ENCODE assay signal across 8 mouse cellular contexts in the genomic region with DNA sequence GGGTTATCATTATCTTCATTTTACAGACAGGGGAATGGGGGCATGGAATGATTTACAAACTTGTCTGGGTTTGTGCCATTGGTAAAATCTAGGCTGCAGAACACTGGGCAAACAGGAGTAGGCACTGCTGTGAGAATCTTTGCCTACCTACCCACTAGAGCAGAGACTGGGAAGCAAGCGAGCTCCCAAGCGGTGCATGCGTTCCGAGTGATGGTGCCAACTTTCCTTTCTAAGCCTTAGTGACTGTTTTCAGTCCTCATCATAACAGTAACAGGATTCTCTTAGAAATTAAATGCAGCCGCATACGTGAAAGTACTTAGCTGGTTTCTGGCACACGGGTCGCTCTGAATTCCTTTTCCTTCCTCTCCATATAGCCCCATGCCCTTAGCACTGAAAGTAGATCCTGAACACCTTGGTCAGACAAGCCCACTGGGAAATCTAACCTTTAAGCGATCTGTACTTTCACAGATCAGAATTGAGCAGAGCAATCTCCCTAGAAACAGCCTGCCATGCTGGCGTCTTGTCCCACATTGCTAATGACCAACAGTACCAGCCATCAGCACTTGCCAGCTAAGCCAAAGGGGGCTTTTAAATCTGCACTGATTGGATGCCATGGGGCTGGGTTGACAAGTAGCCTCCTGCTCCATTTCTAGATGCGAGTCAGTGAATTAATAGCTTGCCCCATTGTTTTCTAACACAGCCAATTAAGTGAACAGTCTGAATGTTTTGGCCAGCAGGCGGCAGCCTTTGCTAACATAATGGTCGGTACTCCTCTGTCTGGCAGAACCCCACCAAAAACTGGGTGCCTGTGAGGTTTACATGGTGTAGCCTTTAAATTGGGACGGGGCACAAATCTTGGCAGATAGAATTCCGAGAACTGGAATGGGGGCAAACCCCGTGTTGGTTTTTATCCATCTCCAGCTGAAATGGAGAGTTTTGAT. TPM values are rescaled to one million over a fixed set of nuclear protein-coding genes. Genes with fewer than 3 reads are reported as not detected.
DNase-seq lines count a peak whose midpoint lies in the region; ATAC-seq lines count a peak whose summit lies in the region.

No protein-coding gene starts in this region.

- no peaks in the 10 kb centered on the region for H3K9me3 ChIP-seq in embryonic facial prominence, embryonic 15.5 days (replicated peaks)
- no peaks in the 10 kb centered on the region for H3K9me3 ChIP-seq in heart, embryonic 12.5 days (replicated peaks)
- no peaks in the 10 kb centered on the region for H3K9me3 ChIP-seq in kidney, embryonic 15.5 days (replicated peaks)
- H3K9me3 ChIP-seq in limb, embryonic 15.5 days, result no peaks in the 10 kb centered on the region
- H3K9me3 ChIP-seq in stomach, embryonic 14.5 days (ENCODE audit: control insufficient read depth, low read depth, low read length), result no peaks in the 10 kb centered on the region

- H3K4me2 ChIP-seq in embryonic facial prominence, embryonic 15.5 days (replicated peaks), result peak overlapping the region; percentile 43
- H3K4me2 ChIP-seq in heart, embryonic 12.5 days, result 0 out of 2 replicates have a peak overlapping the region, but pooled peaks have one; percentile 17
- peak overlapping the region; percentile 40 for H3K4me2 ChIP-seq in kidney, embryonic 15.5 days
- H3K4me2 ChIP-seq in limb, embryonic 15.5 days, result peak overlapping the region; percentile 42
- 0 out of 2 replicates have a peak overlapping the region, but pooled peaks have one; percentile 3 for H3K4me2 ChIP-seq in stomach, embryonic 14.5 days (replicated peaks; ENCODE audit: low read depth, low read length)

- peaks cover 23% of the 10 kb centered on the region for H3K4me1 ChIP-seq in embryonic facial prominence, embryonic 15.5 days
- 0 out of 2 replicates have a peak, but pooled peaks cover 4% of the 10 kb centered on the region for H3K4me1 ChIP-seq in heart, embryonic 12.5 days (replicated peaks)
- peaks cover 15% of the 10 kb centered on the region for H3K4me1 ChIP-seq in kidney, embryonic 15.5 days
- H3K4me1 ChIP-seq in limb, embryonic 15.5 days, result peaks cover 20% of the 10 kb centered on the region
- peaks cover 5% of the 10 kb centered on the region; the same call in 1 of the 2 replicates for H3K4me1 ChIP-seq in stomach, embryonic 14.5 days (ENCODE audit: control insufficient read depth, insufficient read depth, low read length)

- H3K4me3 ChIP-seq in embryonic facial prominence, embryonic 15.5 days (replicated peaks), result peak overlapping the region; percentile 27
- H3K4me3 ChIP-seq in heart, embryonic 12.5 days, result no peak overlapping the region
- H3K4me3 ChIP-seq in kidney, embryonic 15.5 days (replicated peaks), result no peak overlapping the region
- peak overlapping the region; percentile 23 for H3K4me3 ChIP-seq in limb, embryonic 15.5 days
- no peak overlapping the region for H3K4me3 ChIP-seq in stomach, embryonic 14.5 days (ENCODE audit: low read depth, low read length)

- H3K36me3 ChIP-seq in embryonic facial prominence, embryonic 15.5 days, result no peaks in the 10 kb centered on the region
- H3K36me3 ChIP-seq in heart, embryonic 12.5 days, result no peaks in the 10 kb centered on the region
- H3K36me3 ChIP-seq in kidney, embryonic 15.5 days, result no peaks in the 10 kb centered on the region
- no peaks in the 10 kb centered on the region for H3K36me3 ChIP-seq in limb, embryonic 15.5 days
- H3K36me3 ChIP-seq in stomach, embryonic 14.5 days (ENCODE audit: control insufficient read depth, insufficient read depth, low read length), result no peaks in the 10 kb centered on the region

- 0 out of 2 replicates have a peak overlapping the region, but pooled peaks have one; percentile 12 for H3K9ac ChIP-seq in embryonic facial prominence, embryonic 15.5 days
- H3K9ac ChIP-seq in heart, embryonic 12.5 days, result no peak overlapping the region
- H3K9ac ChIP-seq in kidney, embryonic 15.5 days, result no peak overlapping the region; the same call in 1 of the 2 replicates
- H3K9ac ChIP-seq in limb, embryonic 15.5 days, result no peak overlapping the region
- no peak overlapping the region for H3K9ac ChIP-seq in stomach, embryonic 14.5 days (replicated peaks; ENCODE audit: low read depth, low read length)

- peak; percentile 66 for DNase-seq in A20 (ENCODE audit: low read depth, low spot score)
- DNase-seq in adrenal gland, postnatal 36 days, result peak; percentile 83 to 91
- peak; percentile 24 to 70 for DNase-seq in natural killer cell, adult 2 months (ENCODE audit: low spot score in 2 of 2)

- H3K27me3 ChIP-seq in embryonic facial prominence, embryonic 15.5 days, result no peaks in the 10 kb centered on the region
- no peaks in the 10 kb centered on the region for H3K27me3 ChIP-seq in heart, embryonic 12.5 days (replicated peaks)
- H3K27me3 ChIP-seq in kidney, embryonic 15.5 days, result 0 out of 2 replicates have a peak, but pooled peaks cover 4% of the 10 kb centered on the region
- H3K27me3 ChIP-seq in limb, embryonic 15.5 days, result no peaks in the 10 kb centered on the region
- no peaks in the 10 kb centered on the region for H3K27me3 ChIP-seq in stomach, embryonic 14.5 days (ENCODE audit: control insufficient read depth, insufficient read depth, low read length)

- WGBS in embryonic facial prominence, embryonic 15.5 days, result 27% methylated on average over 16 of the region's 16 CpGs
- 53% methylated on average over 16 of the region's 16 CpGs for WGBS in heart, embryonic 12.5 days
- WGBS in kidney, embryonic 15.5 days, result 54% methylated on average over 16 of the region's 16 CpGs
- WGBS in limb, embryonic 15.5 days, result 30% methylated on average over 16 of the region's 16 CpGs
- 59% methylated on average over 16 of the region's 16 CpGs for WGBS in stomach, embryonic 14.5 days

- H3K27ac ChIP-seq in embryonic facial prominence, embryonic 15.5 days (replicated peaks), result peak overlapping the region; percentile 52; the same call in 1 of the 2 replicates
- no peak overlapping the region for H3K27ac ChIP-seq in heart, embryonic 12.5 days (ENCODE audit: poor library complexity, severe bottlenecking)
- no peak overlapping the region for H3K27ac ChIP-seq in kidney, embryonic 15.5 days
- H3K27ac ChIP-seq in limb, embryonic 15.5 days, result peak overlapping the region; percentile 78
- no peak overlapping the region for H3K27ac ChIP-seq in stomach, embryonic 14.5 days (ENCODE audit: low read length)

- peak; percentile 76 for ATAC-seq in embryonic facial prominence, embryonic 15.5 days (ENCODE audit: insufficient number of reproducible peaks, low FRiP score, low TSS enrichment, low read depth)
- ATAC-seq in heart, embryonic 12.5 days (ENCODE audit: insufficient number of reproducible peaks, low FRiP score), result peak; percentile 57; the same call in 1 of the 2 replicates
- peak; percentile 63; the same call in 1 of the 2 replicates for ATAC-seq in kidney, embryonic 15.5 days (replicated peaks; ENCODE audit: low FRiP score)
- ATAC-seq in limb, embryonic 15.5 days (ENCODE audit: insufficient number of reproducible peaks, low FRiP score, low TSS enrichment, low read depth), result peak; percentile 69
- ATAC-seq in stomach, embryonic 14.5 days (ENCODE audit: insufficient number of reproducible peaks, insufficient read depth, low FRiP score, low read depth), result peak; percentile 62; the same call in 1 of the 2 replicates

RNA-seq across cellular contexts. Expression of gene Tyw5, which starts 21.7 kb away (rescaled TPM):
- total RNA-seq in adrenal gland, postnatal 36 days (2021), result 10 to 100 TPM; 18.1 to 18.3 TPM
- 24.4 and 31.1 TPM in 2 replicates for polyA plus RNA-seq in embryonic facial prominence, embryonic 15.5 days (2015; fragmentation: Nextera tagmentation; extraction: Ambion mirVana)
- polyA plus RNA-seq in heart, embryonic 12.5 days (2016; fragmentation: Nextera tagmentation; extraction: Ambion mirVana), result 20.4 and 21.9 TPM in 2 replicates
- polyA plus RNA-seq in kidney, embryonic 15.5 days (2015; fragmentation: Nextera tagmentation; extraction: Ambion mirVana), result 30.5 and 34.4 TPM in 2 replicates
- polyA plus RNA-seq in limb, embryonic 15.5 days (2015; fragmentation: Nextera tagmentation; extraction: Ambion mirVana), result 27.4 and 27.6 TPM in 2 replicates
- polyA plus RNA-seq in stomach, embryonic 14.5 days (2014; fragmentation: Nextera tagmentation; extraction: Ambion mirVana), result 25.8 and 31.5 TPM in 2 replicates

RNA-seq across cellular contexts. Expression of gene Maip1, which starts 22.5 kb away (rescaled TPM):
- total RNA-seq in adrenal gland, postnatal 36 days (2021), result 10 to 100 TPM; 10.9 to 12.4 TPM
- polyA plus RNA-seq in embryonic facial prominence, embryonic 15.5 days (2015; fragmentation: Nextera tagmentation; extraction: Ambion mirVana), result 15.3 and 16.2 TPM in 2 replicates
- polyA plus RNA-seq in heart, embryonic 12.5 days (2016; fragmentation: Nextera tagmentation; extraction: Ambion mirVana), result 16.3 and 17.4 TPM in 2 replicates
- polyA plus RNA-seq in kidney, embryonic 15.5 days (2015; fragmentation: Nextera tagmentation; extraction: Ambion mirVana), result 20.4 and 21.8 TPM in 2 replicates
- polyA plus RNA-seq in limb, embryonic 15.5 days (2015; fragmentation: Nextera tagmentation; extraction: Ambion mirVana), result 14.9 and 15.1 TPM in 2 replicates
- polyA plus RNA-seq in stomach, embryonic 14.5 days (2014; fragmentation: Nextera tagmentation; extraction: Ambion mirVana), result 16.4 TPM in 2 replicates

RNA-seq across cellular contexts. Expression of gene 1700066M21Rik, which starts 51.2 kb away (rescaled TPM):
- 1 to 10 TPM; 7.0 to 8.4 TPM for total RNA-seq in adrenal gland, postnatal 36 days (2021)
- 14.7 and 15.8 TPM in 2 replicates for polyA plus RNA-seq in embryonic facial prominence, embryonic 15.5 days (2015; fragmentation: Nextera tagmentation; extraction: Ambion mirVana)
- 10.5 and 10.8 TPM in 2 replicates for polyA plus RNA-seq in heart, embryonic 12.5 days (2016; fragmentation: Nextera tagmentation; extraction: Ambion mirVana)
- polyA plus RNA-seq in kidney, embryonic 15.5 days (2015; fragmentation: Nextera tagmentation; extraction: Ambion mirVana), result 12.9 and 13.7 TPM in 2 replicates
- 15.6 and 15.9 TPM in 2 replicates for polyA plus RNA-seq in limb, embryonic 15.5 days (2015; fragmentation: Nextera tagmentation; extraction: Ambion mirVana)
- 12.1 and 13.0 TPM in 2 replicates for polyA plus RNA-seq in stomach, embryonic 14.5 days (2014; fragmentation: Nextera tagmentation; extraction: Ambion mirVana)

Comparison
In these comparisons a context has a peak if more than half of its experiments do, and no peak if none do; other contexts are left out.
1. H3K27ac ChIP-seq: peak in embryonic facial prominence, embryonic 15.5 days (single experiment) and limb, embryonic 15.5 days (single experiment); none in heart, embryonic 12.5 days (single experiment), kidney, embryonic 15.5 days (single experiment) and stomach, embryonic 14.5 days (single experiment).
2. H3K4me3 ChIP-seq: peak in embryonic facial prominence, embryonic 15.5 days (single experiment) and limb, embryonic 15.5 days (single experiment); none in heart, embryonic 12.5 days (single experiment), kidney, embryonic 15.5 days (single experiment) and stomach, embryonic 14.5 days (single experiment).
3. Peak in every context shown above with its lines, with median percentiles within 50 percentile points of each other: DNase-seq, ATAC-seq and H3K4me2 ChIP-seq.